Mouse (Mus musculus) intestine, embryonic 15.5 days (tissue): Measurements from ENCODE around the gene Hist1h2bf. TPM values are rescaled to one million over a fixed set of nuclear protein-coding genes. Genes with fewer than 3 reads are reported as not detected.
A peak's percentile ranks its signal among the peaks of the same experiment; 100 is the strongest.
"Not testable (repeated sequence)": the region's sequence is repeated elsewhere in the genome, so short reads cannot be mapped to it uniquely, and the experiment has no call there.

Experiments used
- ATAC-seq: fragments of 200-750 bp; cut with Nextera tagmentation; 2 replicates; pipeline ENCODE4 v1.8.0; 2017; ENCODE audit warnings: moderate TSS enrichment, moderate library complexity
- H3K27ac ChIP-seq: fragments of 300-500 bp; sonication (generic); 2 replicates; pipeline ENCODE4 v1.5.1; 2015; ENCODE audit warnings: mild to moderate bottlenecking, inconsistent platforms
- H3K27me3 ChIP-seq: fragments of 300-500 bp; sonication (generic); replicated peaks from 2 replicates; pipeline ENCODE4 v1.6.1; 2015; ENCODE audit warnings: inconsistent platforms
- H3K36me3 ChIP-seq: fragments of 300-500 bp; sonication (generic); 2 replicates; pipeline ENCODE4 v1.6.1; 2015; ENCODE audit warnings: inconsistent platforms
- H3K4me1 ChIP-seq: fragments of 300-500 bp; sonication (generic); replicated peaks from 2 replicates; pipeline ENCODE4 v1.6.1; 2015; ENCODE audit warnings: inconsistent platforms
- H3K4me2 ChIP-seq: fragments of 300-500 bp; sonication (generic); replicated peaks from 2 replicates; pipeline ENCODE4 v1.6.1; 2015; ENCODE audit warnings: mild to moderate bottlenecking, inconsistent platforms
- H3K4me3 ChIP-seq: fragments of 300-500 bp; sonication (generic); replicated peaks from 2 replicates; pipeline ENCODE4 v1.5.1; 2015; ENCODE audit warnings: inconsistent platforms
- H3K9ac ChIP-seq: fragments of 300-500 bp; sonication (generic); 2 replicates; pipeline ENCODE4 v1.6.1; 2015; ENCODE audit warnings: inconsistent platforms
- H3K9me3 ChIP-seq: fragments of 300-500 bp; sonication (generic); 2 replicates; pipeline ENCODE4 v1.6.1; 2016; ENCODE audit warnings: inconsistent platforms
- WGBS: fragments of 180-500 bp; shearing (Covaris S2); methylation state at CpG from one replicate; pipeline ENCODE4 v1.1.7; 2015; 5-methylcytosine and 5-hydroxymethylcytosine counted together
- polyA plus RNA-seq: library from polyadenylated mRNA; unstranded; fragments of >200 nt; fragmentation: Nextera tagmentation; extraction: Ambion mirVana; gene quantifications from 2 replicates; pipeline ENCODE4 v1.2.1, GENCODE M21; 2015

Hist1h2bf gene
- polyA plus RNA-seq, 1 experiment from 2014 or later: 4.2 TPM

GRCm38 (mm10) chr13:23575271-23575851, 1.4 kb upstream of the Hist1h2bf start, which contains the start of gene Hist1h3d:
Hist1h3d (plus strand) TSS chr13:23575763.
- Histone ChIP-seq H3K36me3 (no peaks in the 10 kb centered on the region), H3K9me3 (no peaks in the 10 kb centered on the region), H3K27ac (peak within 1 kb of the TSS; percentile 84), H3K27me3 (no peaks in the 10 kb centered on the region), H3K4me1 (no peaks in the 10 kb centered on the region), H3K4me3 (peak within 1 kb of the TSS; percentile 42), H3K4me2 (peak within 1 kb of the TSS; percentile 69), H3K9ac (peak within 1 kb of the TSS; percentile 65)
- peak; percentile 61 for ATAC-seq
- WGBS: under 1% methylated on average over 18 of the region's 18 CpGs

DNA sequence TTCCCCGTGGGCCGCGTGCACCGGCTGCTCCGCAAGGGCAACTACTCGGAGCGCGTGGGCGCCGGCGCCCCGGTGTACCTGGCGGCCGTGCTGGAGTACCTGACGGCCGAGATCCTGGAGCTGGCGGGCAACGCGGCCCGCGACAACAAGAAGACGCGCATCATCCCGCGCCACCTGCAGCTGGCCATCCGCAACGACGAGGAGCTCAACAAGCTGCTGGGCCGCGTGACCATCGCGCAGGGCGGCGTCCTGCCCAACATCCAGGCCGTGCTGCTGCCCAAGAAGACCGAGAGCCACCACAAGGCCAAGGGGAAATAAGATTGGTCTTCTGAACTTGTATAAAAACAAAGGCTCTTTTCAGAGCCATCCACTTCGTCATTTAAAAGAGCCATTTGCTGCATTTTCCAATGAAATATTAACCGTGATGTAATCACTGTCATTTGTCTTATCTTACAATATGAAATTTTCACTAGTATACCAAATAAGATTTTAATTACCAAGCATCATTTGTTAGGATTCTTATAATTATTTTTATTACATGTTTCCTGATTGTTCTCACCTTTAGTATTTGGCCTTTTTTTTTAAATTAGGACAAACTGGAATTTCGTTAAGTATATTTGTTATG, 662 bp upstream of the Hist1h2bf start:
- peak overlapping the region; percentile 52 for H3K4me2 ChIP-seq
- not testable (repeated sequence) for ATAC-seq, H3K27me3 ChIP-seq, H3K36me3 ChIP-seq, H3K4me3 ChIP-seq, H3K9me3 ChIP-seq, H3K4me1 ChIP-seq
- H3K27ac ChIP-seq: peak overlapping the region; percentile 81; the same call in 1 of the 2 replicates
- H3K9ac ChIP-seq: 0 out of 2 replicates have a peak overlapping the region, but pooled peaks have one; percentile 41
- WGBS: 2% methylated on average over 12 of the region's 39 CpGs

DNA sequence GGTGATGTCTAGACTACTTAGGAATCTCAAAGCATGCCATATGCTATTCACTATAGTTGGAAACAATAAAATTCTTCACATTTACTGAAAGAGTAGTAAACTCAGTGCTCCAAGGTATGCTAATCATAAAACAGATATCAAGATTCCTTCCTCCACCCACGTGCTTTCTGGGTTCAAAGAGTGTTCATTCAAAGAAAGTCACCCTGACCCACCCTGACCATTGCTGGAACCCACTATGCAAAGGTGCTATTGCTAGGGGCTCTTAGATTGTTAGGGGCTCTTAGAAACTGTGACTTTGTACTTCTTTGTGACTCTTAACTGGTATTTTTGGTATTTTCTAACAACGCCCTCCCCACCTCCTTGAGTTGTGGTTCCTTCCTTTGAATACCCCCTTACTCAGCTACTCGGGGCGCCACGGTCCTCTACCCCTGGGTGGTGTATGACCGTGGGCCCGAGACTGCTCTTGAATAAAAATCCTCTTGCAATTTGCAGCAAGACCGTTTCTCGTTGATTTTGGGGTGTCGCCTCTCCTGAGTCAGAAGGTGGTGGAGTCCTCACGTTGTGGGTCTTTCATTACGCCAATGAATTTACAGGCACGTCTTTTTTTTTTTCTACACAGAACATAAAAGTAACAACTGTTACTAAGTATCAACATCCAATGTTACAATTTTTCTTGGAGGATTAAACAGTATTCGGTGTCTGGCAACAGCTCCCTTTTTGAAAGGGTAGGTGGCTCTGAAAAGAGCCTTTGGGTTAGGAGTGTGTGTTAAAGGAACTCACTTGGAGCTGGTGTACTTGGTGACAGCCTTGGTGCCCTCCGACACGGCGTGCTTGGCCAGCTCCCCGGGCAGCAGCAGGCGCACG, 730 bp downstream of the Hist1h2bf start:
- 8% methylated on average over 20 of the region's 20 CpGs for WGBS
- ATAC-seq, H3K9me3 ChIP-seq, H3K4me1 ChIP-seq, H3K36me3 ChIP-seq, H3K27me3 ChIP-seq: not testable (repeated sequence)
- Histone ChIP-seq H3K4me2 (peak overlapping the region; percentile 66), H3K4me3 (peak overlapping the region; percentile 42), H3K9ac (peak overlapping the region; percentile 56), H3K27ac (peak overlapping the region; percentile 93)

- H3K4me2 ChIP-seq: peak overlapping the region; percentile 66
- H3K4me1 ChIP-seq: 0 out of 2 replicates have a peak, but pooled peaks cover 3% of the 10 kb centered on the region
- H3K27ac ChIP-seq: peak overlapping the region; percentile 93
- peak overlapping the region; percentile 56 for H3K9ac ChIP-seq
- H3K27me3 ChIP-seq: no peaks in the 10 kb centered on the region
- H3K9me3 ChIP-seq: no peaks in the 10 kb centered on the region
- H3K36me3 ChIP-seq: no peaks in the 10 kb centered on the region
- no peak for ATAC-seq
- H3K4me3 ChIP-seq: peak overlapping the region; percentile 42
- 27% methylated on average over 2 of the region's 2 CpGs for WGBS
Observed at GRCm38 (mm10) chr13:23572218-23573033, 1.6 kb downstream of the Hist1h2bf start.

DNA sequence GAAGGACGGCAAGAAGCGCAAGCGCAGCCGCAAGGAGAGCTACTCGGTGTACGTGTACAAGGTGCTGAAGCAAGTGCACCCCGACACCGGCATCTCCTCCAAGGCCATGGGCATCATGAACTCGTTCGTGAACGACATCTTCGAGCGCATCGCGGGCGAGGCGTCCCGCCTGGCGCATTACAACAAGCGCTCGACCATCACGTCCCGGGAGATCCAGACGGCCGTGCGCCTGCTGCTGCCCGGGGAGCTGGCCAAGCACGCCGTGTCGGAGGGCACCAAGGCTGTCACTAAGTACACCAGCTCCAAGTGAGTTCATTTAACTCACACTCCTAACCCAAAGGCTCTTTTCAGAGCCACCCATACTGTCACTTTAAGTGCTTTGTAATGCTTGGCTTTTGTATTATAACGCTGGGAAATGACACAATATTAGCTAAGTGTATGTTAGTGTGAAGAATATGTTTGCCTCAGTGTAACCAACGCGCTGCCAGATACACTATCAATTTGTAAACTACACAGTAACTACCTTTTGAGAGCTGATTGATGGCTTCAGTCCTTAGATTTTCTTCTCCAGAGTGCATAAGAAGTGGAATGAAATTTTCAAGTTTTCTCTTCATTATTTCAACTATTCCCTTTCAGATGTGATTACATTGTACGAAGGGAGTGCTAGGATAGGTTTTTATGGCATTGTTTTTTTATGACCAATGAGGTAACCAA, 2.3 kb downstream of the Hist1h2bf start:
- H3K27me3 ChIP-seq, ATAC-seq, H3K9me3 ChIP-seq, H3K36me3 ChIP-seq, H3K4me1 ChIP-seq: not testable (repeated sequence)
- Histone ChIP-seq H3K4me3 (peak overlapping the region; percentile 42), H3K4me2 (peak overlapping the region; percentile 66), H3K27ac (peak overlapping the region; percentile 93), H3K9ac (peak overlapping the region; percentile 56)
- WGBS: under 1% methylated on average over 18 of the region's 34 CpGs

DNA sequence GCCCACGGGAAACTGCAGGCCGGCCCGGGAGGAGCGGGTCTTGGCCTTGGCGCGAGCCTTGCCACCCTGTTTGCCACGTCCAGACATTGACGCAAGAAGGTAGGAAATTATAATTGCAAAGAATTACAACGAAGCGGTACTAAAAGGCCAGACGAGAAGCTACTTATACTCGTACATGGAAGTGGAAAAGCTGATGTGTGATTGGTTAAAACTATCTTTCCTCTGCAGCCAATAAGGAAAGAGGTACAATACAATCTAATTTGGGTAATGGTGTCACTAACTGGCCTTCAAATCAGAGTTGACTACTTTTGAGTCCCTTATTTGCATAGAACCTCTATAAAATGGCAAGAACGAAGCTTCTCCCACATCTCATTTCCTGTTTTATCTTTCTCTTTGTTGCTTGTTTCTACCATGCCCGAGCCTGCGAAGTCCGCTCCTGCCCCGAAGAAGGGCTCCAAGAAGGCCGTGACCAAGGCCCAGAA, 2.9 kb downstream of the Hist1h2bf start, which contains the start of the genes Hist1h2ae and Hist1h2bg:
TSS of gene Hist1h2ae (minus strand) at position 199 of the 482 bp plus-strand sequence.
TSS of gene Hist1h2bg (plus strand) at position 375 of the 482 bp plus-strand sequence.
- H3K36me3 ChIP-seq: no peaks in the 10 kb centered on the region
- H3K4me1 ChIP-seq: 0 out of 2 replicates have a peak, but pooled peaks cover 3% of the 10 kb centered on the region
- under 1% methylated on average over 18 of the region's 18 CpGs for WGBS
- H3K9me3 ChIP-seq: no peaks in the 10 kb centered on the region
- peak within 1 kb of the TSS; percentile 42 for H3K4me3 ChIP-seq
- peak within 1 kb of the TSS; percentile 56 for H3K9ac ChIP-seq
- peak; percentile 92 for ATAC-seq
- peak within 1 kb of the TSS; percentile 94 for H3K27ac ChIP-seq
- H3K4me2 ChIP-seq: peak within 1 kb of the TSS; percentile 66
- H3K27me3 ChIP-seq: no peaks in the 10 kb centered on the region

- not testable (repeated sequence) for ATAC-seq, H3K27me3 ChIP-seq, H3K36me3 ChIP-seq, H3K4me1 ChIP-seq, H3K9me3 ChIP-seq, H3K9ac ChIP-seq
- Histone ChIP-seq H3K4me2 (peak overlapping the region; percentile 66), H3K27ac (peak overlapping the region; percentile 94), H3K4me3 (peak overlapping the region; percentile 37)
- 3% methylated on average over 27 of the region's 41 CpGs for WGBS
Observed at GRCm38 (mm10) chr13:23570261-23571021, 3.6 kb downstream of the Hist1h2bf start.

GRCm38 (mm10) chr13:23564482-23564881, 9.5 kb downstream of the Hist1h2bf start:
- H3K9me3 ChIP-seq: no peaks in the 10 kb centered on the region
- no peak for ATAC-seq
- H3K36me3 ChIP-seq: no peaks in the 10 kb centered on the region
- H3K4me1 ChIP-seq: no peaks in the 10 kb centered on the region
- no peak overlapping the region for H3K27ac ChIP-seq
- no peak overlapping the region for H3K4me3 ChIP-seq
- H3K9ac ChIP-seq: no peak overlapping the region
- H3K4me2 ChIP-seq: no peak overlapping the region
- no peaks in the 10 kb centered on the region for H3K27me3 ChIP-seq
- 83% methylated on average over 2 of the region's 2 CpGs for WGBS

- H3K4me3 ChIP-seq: peak overlapping the region; percentile 42
- no peaks in the 10 kb centered on the region for H3K4me1 ChIP-seq
- H3K9me3 ChIP-seq: no peaks in the 10 kb centered on the region
- H3K27ac ChIP-seq: peak overlapping the region; percentile 93
- peak; percentile 64 for ATAC-seq
- WGBS: 2% methylated on average over 18 of the region's 18 CpGs
- H3K27me3 ChIP-seq: no peaks in the 10 kb centered on the region
- H3K4me2 ChIP-seq: peak overlapping the region; percentile 63
- H3K36me3 ChIP-seq: no peaks in the 10 kb centered on the region
- H3K9ac ChIP-seq: peak overlapping the region; percentile 36; the same call in 1 of the 2 replicates
Observed at GRCm38 (mm10) chr13:23562699-23563462, 11.1 kb downstream of the Hist1h2bf start.
